Mouse (Mus musculus): ENCODE results near the gene Dusp5. TPM values are rescaled to one million over a fixed set of nuclear protein-coding genes. Genes with fewer than 3 reads are reported as not detected.

Dusp5 gene
- 6.4 and 8.9 TPM in 2 replicates for polyA plus RNA-seq (2016; fragmentation: Nextera tagmentation; extraction: Ambion mirVana)

DNA sequence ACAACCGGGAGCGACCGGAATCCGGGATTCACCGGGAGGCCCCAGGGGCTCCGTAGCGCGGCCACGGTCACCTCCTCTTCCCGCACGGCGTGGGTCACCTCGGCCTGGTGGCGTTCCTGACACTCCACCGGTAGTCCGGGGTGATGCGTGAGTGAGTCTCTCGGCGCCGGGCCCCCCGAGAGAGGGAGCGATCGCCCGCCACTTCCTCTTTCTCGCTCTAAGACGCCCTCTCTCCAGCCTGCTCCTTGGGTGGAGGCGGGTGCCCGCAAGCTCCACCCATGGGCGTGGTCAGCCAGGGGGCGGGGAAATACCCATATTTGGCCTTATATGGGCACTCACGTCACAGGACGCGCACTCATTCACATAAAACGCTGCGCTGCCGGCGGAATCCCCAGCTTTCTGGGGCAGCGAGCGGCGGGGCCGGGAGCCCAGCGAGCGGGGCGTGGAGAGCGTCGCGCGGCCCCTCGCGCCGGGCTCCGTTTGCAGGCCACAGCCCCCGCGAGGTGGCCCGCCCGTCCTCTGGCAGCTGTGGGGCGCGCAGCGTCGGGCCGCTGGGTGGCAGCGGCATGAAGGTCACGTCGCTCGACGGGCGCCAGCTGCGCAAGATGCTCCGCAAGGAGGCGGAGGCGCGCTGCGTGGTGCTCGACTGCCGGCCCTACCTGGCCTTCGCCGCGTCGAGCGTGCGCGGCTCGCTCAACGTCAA lies at the start of gene Dusp5:
Gene Dusp5 (plus strand): TSS at position 358 of the 703 bp plus-strand sequence.
- Histone ChIP-seq H3K4me1 (peaks cover 61% of the 10 kb centered on the region), H3K36me3 (peaks cover 3% of the 10 kb centered on the region; the same call in 1 of the 2 replicates), H3K9me3 (replicated peaks) (no peaks in the 10 kb centered on the region), H3K27me3 (ENCODE audit: low read depth, poor library complexity, severe bottlenecking) (peaks cover 29% of the 10 kb centered on the region; the same call in 1 of the 2 replicates), H3K4me3 (peak within 1 kb of the TSS; percentile 74), H3K27ac (peak within 1 kb of the TSS; percentile 87)
- DNase-seq (ENCODE audit: low spot score) = peak; percentile 96
- WGBS = under 1% methylated on average over 82 of the region's 84 CpGs

DNA sequence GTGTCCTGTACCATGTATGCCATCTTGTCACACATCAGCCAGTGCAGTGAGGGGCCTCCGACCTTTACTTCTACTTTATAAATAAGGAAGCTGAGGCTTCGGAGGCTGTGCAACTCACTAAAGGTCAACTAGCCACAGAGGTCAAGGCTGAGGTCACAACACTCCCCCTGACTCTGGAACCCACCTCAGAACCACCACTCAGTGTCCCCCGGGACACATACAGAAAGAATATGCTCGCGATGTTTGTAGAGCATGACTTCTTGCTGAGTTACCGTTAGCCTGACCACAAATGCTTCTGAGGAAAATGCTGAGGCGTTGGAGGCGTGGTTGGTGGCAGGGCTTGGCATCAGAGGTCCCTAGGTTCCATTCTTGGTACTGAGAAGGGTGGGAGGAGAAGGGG lies 49.3 kb upstream of the Dusp5 start:
- Histone ChIP-seq H3K4me3 (no peak overlapping the region), H3K27ac (no peak overlapping the region), H3K9me3 (replicated peaks) (no peaks in the 10 kb centered on the region), H3K27me3 (ENCODE audit: low read depth, poor library complexity, severe bottlenecking) (no peaks in the 10 kb centered on the region), H3K36me3 (no peaks in the 10 kb centered on the region), H3K4me1 (0 out of 2 replicates have a peak, but pooled peaks cover 6% of the 10 kb centered on the region)
- WGBS = 84% methylated on average over 8 of the region's 8 CpGs
- no peak for DNase-seq (ENCODE audit: low spot score)

DNA sequence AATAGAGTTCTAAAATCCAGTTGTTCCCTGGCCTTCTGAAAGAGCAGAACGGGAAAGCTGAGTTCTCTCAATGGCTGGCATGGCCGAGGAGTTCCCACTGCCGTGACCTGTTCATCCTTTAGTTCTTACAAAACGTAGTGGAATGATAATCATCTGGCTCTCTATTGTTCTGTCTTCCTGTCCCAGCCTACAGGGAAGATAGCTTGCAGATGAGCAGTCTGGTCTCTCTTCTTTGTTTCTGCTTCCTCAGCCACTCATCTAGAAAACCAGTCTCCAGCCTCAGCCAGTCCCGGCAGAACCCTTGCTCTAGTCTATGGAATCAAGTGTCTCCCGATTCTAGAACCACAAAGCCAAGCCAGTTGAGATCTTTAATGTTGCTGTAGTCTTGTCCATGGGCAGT lies 46.8 kb upstream of the Dusp5 start:
- Histone ChIP-seq H3K4me1 (0 out of 2 replicates have a peak, but pooled peaks cover 2% of the 10 kb centered on the region), H3K27ac (no peak overlapping the region), H3K9me3 (replicated peaks) (no peaks in the 10 kb centered on the region), H3K36me3 (no peaks in the 10 kb centered on the region), H3K27me3 (ENCODE audit: low read depth, poor library complexity, severe bottlenecking) (no peaks in the 10 kb centered on the region), H3K4me3 (no peak overlapping the region)
- 82% methylated on average over 6 of the region's 6 CpGs for WGBS
- DNase-seq (ENCODE audit: low spot score) = no peak

DNA sequence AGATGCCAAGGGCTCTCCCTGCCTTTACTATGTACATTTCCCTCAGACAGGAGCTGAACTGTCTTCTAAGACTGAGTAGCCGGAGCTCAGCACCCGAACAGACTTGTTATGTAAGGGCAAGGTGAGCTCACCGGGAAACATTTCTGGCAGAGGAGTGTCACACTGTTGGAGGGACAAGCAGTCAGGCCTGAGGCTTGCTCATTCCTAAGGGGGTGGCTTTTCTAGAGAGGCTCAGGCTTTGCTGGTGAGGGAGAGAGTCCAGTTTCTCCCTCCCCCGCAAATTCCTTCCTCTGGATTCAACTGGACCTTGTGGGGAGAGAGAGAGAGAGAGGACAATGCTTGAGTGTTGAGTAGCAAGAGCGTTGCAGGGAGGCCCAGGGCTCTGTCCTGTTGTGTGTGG lies 46.4 kb upstream of the Dusp5 start:
- no peaks in the 10 kb centered on the region for H3K4me1 ChIP-seq
- H3K36me3 ChIP-seq = no peaks in the 10 kb centered on the region
- WGBS = 82% methylated on average over 5 of the region's 5 CpGs
- H3K4me3 ChIP-seq = no peak overlapping the region
- H3K27ac ChIP-seq = no peak overlapping the region
- no peak for DNase-seq (ENCODE audit: low spot score)
- H3K9me3 ChIP-seq (replicated peaks) = no peaks in the 10 kb centered on the region
- no peaks in the 10 kb centered on the region for H3K27me3 ChIP-seq (ENCODE audit: low read depth, poor library complexity, severe bottlenecking)

DNA sequence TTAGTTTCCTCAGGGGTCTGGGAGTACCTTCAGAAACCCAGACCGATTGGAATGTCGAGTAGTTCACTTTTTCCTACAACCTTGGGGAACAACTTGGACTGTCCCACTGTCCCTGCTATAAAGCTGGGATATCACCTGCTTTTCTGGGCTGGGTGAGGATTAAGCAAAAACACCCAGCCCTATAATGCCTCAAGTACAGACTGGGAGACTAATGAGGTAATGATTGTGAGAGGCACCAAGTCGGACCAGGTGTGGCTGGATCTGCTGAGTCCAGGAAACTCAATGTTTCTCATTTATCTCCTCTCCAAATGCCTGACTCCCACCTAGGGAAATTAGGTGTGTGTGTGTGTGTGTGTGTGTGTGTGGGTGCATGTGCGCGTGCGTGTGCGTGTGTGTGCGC lies 44.9 kb upstream of the Dusp5 start:
- no peaks in the 10 kb centered on the region; the same call in 1 of the 2 replicates for H3K4me1 ChIP-seq
- H3K27me3 ChIP-seq (ENCODE audit: low read depth, poor library complexity, severe bottlenecking) = no peaks in the 10 kb centered on the region
- no peak for DNase-seq (ENCODE audit: low spot score)
- WGBS = 90% methylated on average over 8 of the region's 8 CpGs
- no peaks in the 10 kb centered on the region for H3K36me3 ChIP-seq
- no peaks in the 10 kb centered on the region for H3K9me3 ChIP-seq (replicated peaks)
- no peak overlapping the region for H3K4me3 ChIP-seq
- H3K27ac ChIP-seq = no peak overlapping the region

DNA sequence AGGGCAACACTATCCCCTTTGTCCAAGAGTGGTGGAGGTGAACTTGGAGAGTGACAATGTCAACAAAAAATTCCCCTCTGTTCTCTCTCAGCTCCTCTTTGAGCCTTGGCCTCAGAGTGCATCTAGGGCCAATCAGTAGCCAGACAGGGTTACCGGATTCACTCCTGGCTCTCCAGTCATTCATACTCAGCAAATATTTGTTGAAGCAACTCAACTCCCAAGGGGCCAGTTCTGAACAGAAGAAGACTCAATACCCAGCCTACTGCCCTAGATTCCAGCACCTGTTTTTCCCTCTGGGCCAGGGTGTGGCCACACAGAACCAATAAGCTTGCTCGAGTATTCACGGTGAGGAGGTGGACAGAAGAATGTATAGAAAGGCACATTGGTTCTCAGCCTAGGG lies 44.0 kb upstream of the Dusp5 start:
- H3K27me3 ChIP-seq (ENCODE audit: low read depth, poor library complexity, severe bottlenecking) = no peaks in the 10 kb centered on the region
- H3K36me3 ChIP-seq = no peaks in the 10 kb centered on the region
- H3K27ac ChIP-seq = no peak overlapping the region
- no peak for DNase-seq (ENCODE audit: low spot score)
- 86% methylated on average over 3 of the region's 3 CpGs for WGBS
- H3K4me1 ChIP-seq = no peaks in the 10 kb centered on the region; the same call in 1 of the 2 replicates
- no peaks in the 10 kb centered on the region for H3K9me3 ChIP-seq (replicated peaks)
- H3K4me3 ChIP-seq = no peak overlapping the region

DNA sequence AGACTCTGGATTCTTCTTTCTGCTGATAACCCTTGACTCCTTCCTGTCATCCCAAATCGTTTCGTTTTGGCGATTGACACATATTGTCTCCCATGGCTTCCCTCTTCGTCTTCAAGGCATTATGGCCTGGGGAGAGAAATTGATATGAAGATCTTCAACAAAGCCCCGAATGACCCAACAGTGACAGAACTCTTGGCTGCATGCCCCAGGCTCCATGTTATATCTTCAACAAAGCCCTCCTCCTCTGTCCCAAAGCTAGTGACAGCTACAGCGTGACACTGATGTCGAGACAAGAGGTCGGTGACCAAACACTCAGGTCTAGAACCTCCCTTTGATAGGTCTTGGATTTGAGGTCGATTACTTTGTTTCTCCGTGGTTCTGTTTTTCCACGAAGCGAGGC lies 39.7 kb upstream of the Dusp5 start:
- no peaks in the 10 kb centered on the region; the same call in 1 of the 2 replicates for H3K4me1 ChIP-seq
- H3K4me3 ChIP-seq = no peak overlapping the region
- WGBS = 89% methylated on average over 12 of the region's 12 CpGs
- DNase-seq (ENCODE audit: low spot score) = no peak
- no peak overlapping the region for H3K27ac ChIP-seq
- no peaks in the 10 kb centered on the region for H3K36me3 ChIP-seq
- no peaks in the 10 kb centered on the region for H3K27me3 ChIP-seq (ENCODE audit: low read depth, poor library complexity, severe bottlenecking)
- no peaks in the 10 kb centered on the region for H3K9me3 ChIP-seq (replicated peaks)

DNA sequence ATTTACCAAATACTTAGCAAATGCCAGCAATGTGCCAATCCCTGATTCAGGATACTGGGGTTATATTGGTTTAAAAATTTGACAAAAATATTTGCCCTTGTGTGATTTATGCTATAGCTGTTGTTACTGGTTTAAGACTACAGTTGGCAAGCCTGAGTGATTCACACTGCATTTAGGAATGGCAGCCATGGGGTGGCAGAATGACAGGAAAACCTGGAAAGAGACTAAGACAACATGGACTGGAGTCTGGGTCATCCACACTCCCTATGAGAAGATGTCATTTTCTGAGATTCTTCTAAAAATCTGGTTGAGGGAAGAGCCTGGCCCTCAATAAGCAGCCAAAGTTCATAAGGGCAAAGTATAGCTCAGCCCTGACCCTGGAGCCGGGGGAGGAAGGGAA lies 39.0 kb upstream of the Dusp5 start:
- Histone ChIP-seq H3K4me1 (no peaks in the 10 kb centered on the region; the same call in 1 of the 2 replicates), H3K9me3 (replicated peaks) (no peaks in the 10 kb centered on the region), H3K27ac (no peak overlapping the region), H3K36me3 (no peaks in the 10 kb centered on the region), H3K4me3 (no peak overlapping the region), H3K27me3 (ENCODE audit: low read depth, poor library complexity, severe bottlenecking) (no peaks in the 10 kb centered on the region)
- WGBS = 86% methylated on average over 1 of the region's 1 CpGs
- DNase-seq (ENCODE audit: low spot score) = no peak

DNA sequence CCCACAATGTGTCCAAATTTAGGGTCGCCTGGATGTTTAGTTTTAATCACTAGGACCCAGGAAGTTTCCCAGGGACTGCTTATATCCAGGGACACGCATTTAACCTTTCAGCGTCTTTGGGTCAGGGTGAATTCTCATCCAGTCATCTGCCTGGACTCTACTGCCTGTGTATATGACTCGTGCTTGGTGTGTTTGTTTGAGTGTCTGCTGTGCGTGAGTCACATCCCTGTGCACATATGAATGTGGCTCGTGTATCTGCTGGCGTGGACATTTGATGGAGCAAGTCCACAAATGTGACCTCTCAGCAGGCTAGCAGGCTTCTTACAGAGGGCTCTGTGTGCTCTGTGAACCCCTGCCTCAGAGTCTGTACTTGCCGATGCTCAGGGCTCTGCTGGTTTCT lies 38.0 kb upstream of the Dusp5 start:
- no peak for DNase-seq (ENCODE audit: low spot score)
- Histone ChIP-seq H3K4me3 (no peak overlapping the region), H3K36me3 (no peaks in the 10 kb centered on the region), H3K4me1 (no peaks in the 10 kb centered on the region; the same call in 1 of the 2 replicates), H3K9me3 (replicated peaks) (no peaks in the 10 kb centered on the region), H3K27ac (no peak overlapping the region), H3K27me3 (ENCODE audit: low read depth, poor library complexity, severe bottlenecking) (no peaks in the 10 kb centered on the region)
- 85% methylated on average over 8 of the region's 8 CpGs for WGBS

DNA sequence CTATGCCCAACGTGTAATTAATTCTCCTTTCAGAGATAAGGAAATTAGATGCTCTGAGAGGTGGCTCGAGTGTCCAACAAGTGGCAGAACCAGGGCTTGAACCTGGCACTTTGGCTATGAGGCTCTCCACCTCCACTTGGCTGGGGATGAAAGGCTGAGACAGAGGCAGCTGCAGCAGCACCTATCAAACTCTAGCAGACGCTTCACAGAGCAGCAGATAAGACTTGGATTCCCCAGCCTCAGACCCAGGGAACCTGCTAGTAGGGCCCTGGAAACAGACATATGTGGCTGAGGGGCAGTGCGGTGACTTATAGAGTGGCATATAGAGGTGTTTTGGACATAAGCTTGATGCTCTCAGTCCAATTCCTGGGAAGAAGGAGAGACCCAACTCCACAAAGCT lies 36.4 kb upstream of the Dusp5 start:
- 68% methylated on average over 4 of the region's 4 CpGs for WGBS
- no peak for DNase-seq (ENCODE audit: low spot score)
- no peaks in the 10 kb centered on the region for H3K27me3 ChIP-seq (ENCODE audit: low read depth, poor library complexity, severe bottlenecking)
- no peak overlapping the region for H3K4me3 ChIP-seq
- H3K36me3 ChIP-seq = no peaks in the 10 kb centered on the region
- no peak overlapping the region for H3K27ac ChIP-seq
- no peaks in the 10 kb centered on the region; the same call in 1 of the 2 replicates for H3K4me1 ChIP-seq
- no peaks in the 10 kb centered on the region for H3K9me3 ChIP-seq (replicated peaks)

DNA sequence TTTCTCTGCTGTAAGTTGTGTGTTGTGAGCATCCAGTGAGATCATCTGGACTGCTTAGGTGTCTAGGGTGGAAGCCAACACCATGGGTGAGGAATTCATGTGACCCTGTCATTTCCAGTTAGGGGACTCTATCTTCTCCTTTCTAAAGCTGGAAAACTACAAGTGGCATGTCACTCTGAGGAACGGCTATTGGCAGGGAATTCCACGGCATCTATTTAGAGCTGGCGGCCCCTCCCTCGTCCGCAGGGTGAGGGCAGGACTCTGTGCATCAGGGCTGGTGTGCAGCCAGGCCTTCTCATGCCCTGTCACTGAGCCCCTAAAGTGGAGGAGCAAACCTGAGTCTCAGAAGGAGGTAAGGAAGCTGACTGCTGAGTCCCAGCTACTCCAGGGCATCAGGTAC lies 35.0 kb upstream of the Dusp5 start:
- 75% methylated on average over 5 of the region's 5 CpGs for WGBS

DNA sequence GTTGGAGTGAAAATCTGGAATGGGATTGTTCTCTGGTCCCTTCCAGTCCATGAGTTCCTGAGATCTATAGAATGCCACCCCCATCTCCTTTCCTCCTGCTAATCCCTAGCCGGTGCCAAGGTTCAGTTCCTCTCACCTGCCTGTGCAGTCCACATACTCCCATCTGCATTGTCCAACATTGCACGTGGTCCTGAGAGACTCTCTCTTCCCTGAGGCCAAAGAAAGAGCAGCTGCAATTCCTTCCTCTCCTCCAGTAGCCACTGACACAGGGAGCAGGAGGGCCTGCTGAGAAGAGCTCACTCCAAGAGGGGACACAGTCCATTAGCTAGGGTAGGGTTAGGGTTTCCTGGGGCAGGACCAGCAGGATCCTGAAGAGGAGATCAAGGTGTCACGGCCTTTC lies 31.0 kb upstream of the Dusp5 start:
- no peak for DNase-seq (ENCODE audit: low spot score)
- 74% methylated on average over 3 of the region's 3 CpGs for WGBS
- Histone ChIP-seq H3K27me3 (ENCODE audit: low read depth, poor library complexity, severe bottlenecking) (no peaks in the 10 kb centered on the region), H3K27ac (no peak overlapping the region), H3K4me1 (peaks cover 3% of the 10 kb centered on the region; the same call in 1 of the 2 replicates), H3K36me3 (no peaks in the 10 kb centered on the region), H3K4me3 (no peak overlapping the region), H3K9me3 (replicated peaks) (no peaks in the 10 kb centered on the region)

More for the DNA sequence above, 35.0 kb upstream of the Dusp5 start:
- DNase-seq (ENCODE audit: low spot score) = no peak
- no peaks in the 10 kb centered on the region for H3K36me3 ChIP-seq
- H3K9me3 ChIP-seq (replicated peaks) = no peaks in the 10 kb centered on the region
- no peaks in the 10 kb centered on the region for H3K27me3 ChIP-seq (ENCODE audit: low read depth, poor library complexity, severe bottlenecking)
- no peaks in the 10 kb centered on the region for H3K4me1 ChIP-seq
- no peak overlapping the region for H3K27ac ChIP-seq
- H3K4me3 ChIP-seq = no peak overlapping the region

DNA sequence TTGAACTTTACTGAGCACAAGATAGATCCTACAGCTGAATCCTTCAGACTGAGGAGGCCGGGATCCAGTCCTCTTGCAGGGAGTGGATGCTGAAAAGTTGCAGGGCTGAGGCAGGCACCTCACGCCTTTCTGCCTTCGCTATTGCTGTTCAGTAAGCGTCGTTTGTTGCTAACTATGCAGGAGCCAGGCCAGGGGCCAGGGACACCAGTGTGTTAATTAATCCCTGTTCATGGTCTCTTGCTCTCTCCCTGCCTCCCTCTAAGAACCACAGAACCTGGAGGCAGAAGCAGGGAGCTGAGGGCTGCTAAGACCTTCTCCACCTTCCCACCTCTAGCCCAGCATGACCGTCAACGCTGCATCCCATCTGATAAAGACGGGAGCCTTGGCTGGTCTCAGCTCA lies 29.9 kb upstream of the Dusp5 start:
- no peaks in the 10 kb centered on the region for H3K9me3 ChIP-seq (replicated peaks)
- H3K27ac ChIP-seq = no peak overlapping the region
- 88% methylated on average over 8 of the region's 8 CpGs for WGBS
- no peaks in the 10 kb centered on the region for H3K27me3 ChIP-seq (ENCODE audit: low read depth, poor library complexity, severe bottlenecking)
- H3K4me3 ChIP-seq = no peak overlapping the region
- no peaks in the 10 kb centered on the region for H3K36me3 ChIP-seq
- H3K4me1 ChIP-seq = peaks cover 7% of the 10 kb centered on the region; the same call in 1 of the 2 replicates
- no peak for DNase-seq (ENCODE audit: low spot score)
